Mouse (Mus musculus): Measurements from ENCODE around the gene Cep135.

The Cep135 gene

DNA sequence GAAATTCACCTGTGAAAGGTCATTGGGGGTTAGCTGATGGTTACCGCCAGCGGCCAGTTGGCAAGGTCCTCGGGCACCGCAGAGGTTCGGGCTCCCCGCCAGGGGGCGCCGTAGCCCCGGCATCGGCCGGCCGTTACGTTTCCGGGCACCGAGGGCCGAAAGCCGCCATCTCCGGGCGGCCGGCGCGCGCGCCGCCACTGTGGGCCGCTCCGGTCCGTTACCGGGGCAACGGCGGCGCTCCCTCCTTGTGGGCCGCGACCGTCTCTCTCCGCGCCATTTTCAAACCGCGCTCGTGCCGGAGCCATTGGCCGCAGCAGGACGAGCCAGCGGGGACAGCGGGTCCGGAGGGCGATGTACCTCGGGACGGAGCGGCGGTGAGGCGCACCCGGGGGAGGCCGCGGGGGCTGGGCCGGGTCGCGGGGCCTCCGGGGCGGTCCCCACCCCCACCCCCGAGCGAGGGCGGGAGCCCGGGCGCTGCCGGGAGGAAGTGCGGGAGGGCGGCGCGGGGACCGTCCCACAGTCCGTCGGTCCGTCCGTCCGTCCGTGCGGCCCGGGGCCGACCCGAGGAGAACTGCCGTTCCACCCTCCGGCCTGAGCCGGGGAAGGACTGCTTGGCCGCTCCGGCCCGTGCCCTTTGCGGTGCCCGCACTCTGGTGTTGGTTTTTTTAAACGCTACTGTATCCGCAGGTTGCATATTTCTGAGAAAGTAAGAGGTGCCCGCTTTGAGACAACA lies at the start of gene Cep135:
Gene Cep135, plus strand, starts transcription at position 148 of the 733 bp plus-strand sequence.
- peak; percentile 89 for DNase-seq

DNA sequence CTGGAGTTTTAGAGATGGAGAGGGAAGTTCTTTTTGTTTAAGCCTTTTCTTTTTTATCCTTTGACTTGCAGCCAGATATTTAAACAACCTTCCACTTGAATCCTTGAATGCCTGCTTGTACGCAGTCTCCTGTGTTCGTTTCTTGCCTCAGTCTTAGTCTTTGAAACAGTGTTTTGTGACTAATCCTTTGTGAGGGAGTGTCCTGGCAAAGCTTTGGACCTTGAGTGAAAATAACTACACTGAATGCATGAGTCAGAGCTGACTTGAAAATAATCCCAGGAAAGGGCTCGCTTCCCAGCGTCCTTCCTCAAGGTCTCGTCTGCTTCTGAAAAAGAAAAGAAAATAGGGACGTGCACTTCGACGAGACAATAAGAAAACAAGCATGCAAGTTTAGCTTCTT lies 48.3 kb upstream of the Cep135 start:
- DNase-seq: no peak

DNA sequence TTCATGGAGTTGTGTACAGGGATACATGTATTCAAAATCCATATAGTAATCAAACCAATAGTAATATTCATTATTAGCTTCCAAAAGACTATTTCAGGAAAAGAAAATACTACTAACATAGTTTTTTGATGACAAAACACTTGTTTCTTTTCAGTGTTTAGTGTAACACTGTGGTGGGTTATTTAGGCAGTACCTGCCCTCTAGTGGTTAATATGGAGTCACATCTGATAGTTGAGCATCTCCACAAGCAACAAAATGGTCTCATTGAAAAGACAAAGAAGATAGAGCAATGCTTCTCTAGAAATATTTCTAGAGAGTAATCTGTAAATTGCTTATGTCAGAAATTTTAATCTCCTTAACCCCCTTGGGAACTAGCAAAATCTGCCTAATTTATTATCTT lies 47.7 kb upstream of the Cep135 start:
- no peak for DNase-seq

DNA sequence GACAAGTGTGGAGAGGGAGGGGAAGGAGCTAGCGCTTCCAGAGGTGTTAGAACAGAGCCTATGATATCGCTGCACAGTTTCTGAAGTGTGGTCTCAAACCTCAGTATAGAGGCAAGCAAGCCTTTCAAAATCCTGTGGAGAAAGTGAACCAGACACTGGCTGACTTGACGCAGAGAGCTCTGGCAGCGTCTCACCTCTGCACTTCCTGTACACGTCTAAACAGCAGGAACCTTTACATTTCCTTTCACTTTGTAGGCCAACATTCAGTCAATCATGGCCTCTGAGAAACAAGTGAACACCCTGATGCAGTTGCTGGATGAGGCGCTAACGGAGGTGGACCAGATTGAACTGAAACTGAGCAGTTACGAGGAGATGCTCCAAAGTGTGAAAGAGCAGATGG lies 45.3 kb upstream of the Cep135 start:
- DNase-seq: no peak

DNA sequence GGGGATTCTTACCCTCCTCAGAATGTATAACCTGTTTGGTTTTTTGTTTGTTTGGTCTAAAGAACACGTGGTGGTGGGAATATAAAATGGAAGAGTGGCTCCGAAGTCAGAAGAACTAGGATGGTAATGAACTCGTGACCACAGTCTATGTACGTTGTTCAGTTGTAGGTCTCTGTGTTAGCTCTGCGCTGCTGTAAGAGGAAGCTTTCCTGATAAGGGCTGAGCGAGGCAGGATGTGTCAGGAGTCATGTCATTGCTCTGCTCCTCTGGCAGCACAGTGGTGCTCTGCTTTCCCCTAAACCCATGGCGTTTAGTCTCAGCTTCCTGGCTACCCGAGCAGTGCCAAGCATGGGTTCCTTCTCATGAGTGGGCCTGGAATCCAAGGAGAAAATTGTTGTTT lies 38.1 kb upstream of the Cep135 start:
- no peak for DNase-seq

DNA sequence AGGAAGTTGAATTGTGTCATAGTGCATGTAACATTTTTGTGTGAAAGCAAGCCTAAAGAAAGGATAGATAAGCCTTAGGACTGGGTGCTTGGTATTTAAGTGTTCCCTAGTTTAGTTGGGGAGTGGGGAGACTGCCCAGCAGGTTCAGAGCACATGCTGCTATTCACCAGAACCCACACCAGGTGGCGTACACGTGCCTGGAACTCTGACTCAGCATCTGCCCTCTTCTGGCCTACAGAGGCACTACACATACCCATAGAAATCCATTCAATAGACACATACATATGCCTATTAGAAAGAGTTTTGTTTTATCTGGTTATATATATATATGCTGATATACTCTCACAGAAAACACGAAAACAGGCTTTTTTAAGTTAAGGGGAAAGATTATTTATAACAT lies 23.2 kb upstream of the Cep135 start:
- DNase-seq: no peak

DNA sequence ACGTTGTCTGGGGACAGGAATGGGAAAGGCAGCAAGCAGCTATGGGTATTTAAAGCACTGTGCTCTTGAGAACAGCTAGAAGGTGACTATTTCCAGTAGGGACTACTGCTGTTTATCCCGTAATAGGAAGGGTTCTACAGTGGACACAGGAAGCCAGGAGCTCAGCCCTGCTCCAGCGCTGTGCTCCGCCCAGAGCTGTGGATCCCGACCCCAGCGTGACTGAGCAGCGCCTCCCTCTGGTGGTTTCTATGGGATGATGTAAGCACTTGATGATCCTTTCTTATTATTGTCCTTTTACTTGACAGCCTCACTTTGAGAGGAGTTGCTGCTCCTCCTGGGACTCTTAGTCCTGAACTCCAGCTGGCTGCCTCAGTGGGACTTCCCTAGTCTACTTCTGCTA lies 14.2 kb upstream of the Cep135 start:
- no peak for DNase-seq

DNA sequence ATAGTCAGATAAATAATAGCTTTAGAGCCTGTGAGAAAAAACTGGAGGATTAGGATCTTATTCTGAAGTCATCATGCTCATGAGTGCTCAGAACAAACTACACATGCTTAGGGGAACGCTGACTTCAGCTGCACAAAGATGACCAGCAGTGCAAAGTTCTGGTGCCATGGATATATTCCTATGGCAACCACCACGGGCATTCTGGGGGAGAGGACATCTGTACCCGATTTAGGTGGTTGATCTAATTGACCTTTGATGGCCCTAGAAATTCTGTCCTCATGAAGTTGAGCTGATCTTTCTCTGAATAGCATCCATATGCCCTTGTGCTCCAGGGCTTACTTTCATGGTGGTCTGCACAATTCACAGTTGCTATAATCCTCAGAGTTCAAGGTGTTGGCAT lies 11.5 kb upstream of the Cep135 start:
- DNase-seq: no peak

DNA sequence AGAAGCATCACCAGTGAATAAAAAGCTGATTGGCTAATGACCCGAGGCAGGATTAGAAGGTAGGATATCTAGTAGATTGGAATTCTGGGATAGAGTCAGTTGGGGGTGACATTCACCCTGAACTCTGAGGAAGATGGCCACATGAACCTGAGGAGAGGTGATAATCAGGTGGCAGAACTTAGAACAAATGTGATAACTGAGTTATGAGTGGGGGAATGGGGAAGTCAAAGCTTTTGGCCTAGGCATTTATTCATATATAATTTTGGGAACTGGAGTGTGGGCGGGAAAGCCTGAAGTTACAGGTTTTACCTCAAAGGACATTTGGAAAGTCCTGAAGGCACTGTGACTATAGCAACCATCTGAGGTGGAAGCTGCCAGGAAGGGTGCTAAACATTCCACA lies 3.1 kb upstream of the Cep135 start:
- no peak for DNase-seq

DNA sequence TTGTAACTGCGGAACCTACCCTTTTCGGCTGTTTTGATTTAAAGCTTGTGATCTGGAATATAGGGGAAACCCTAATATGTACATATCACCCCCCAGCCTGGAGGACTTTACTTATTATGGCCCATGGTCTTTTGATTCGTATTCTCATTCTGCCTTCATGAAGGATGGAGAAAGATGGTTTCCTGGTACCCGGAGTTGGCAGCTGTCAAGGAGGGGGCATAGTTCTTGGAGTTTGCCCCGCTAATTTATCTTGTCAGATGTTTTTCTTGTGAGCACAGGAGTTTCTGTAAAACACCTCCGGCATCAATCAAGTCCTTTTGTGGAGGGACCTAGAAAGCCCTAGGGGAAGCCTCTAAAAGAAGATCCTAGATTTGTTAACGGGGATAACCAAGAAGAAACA lies 813 bp downstream of the Cep135 start:
- DNase-seq: no peak

DNA sequence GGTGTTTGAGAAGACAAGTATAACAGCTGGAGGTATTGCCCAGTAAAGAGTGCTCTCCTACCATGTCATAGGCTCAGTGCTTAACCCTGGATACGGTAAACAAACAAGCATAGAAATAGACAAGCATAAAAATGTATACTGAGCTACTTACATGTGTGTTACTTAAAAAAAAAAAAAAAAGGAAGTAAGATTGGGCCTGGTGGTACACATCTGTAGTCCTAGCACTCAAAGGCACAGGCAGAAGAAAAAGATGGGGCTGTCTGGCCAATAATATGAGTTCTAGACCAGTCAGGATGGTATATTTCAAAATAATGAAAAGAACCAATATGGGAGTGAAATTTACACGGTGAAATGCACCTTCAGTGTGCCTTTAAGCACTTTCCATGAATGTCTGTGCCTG lies 1.5 kb downstream of the Cep135 start:
- DNase-seq: no peak

DNA sequence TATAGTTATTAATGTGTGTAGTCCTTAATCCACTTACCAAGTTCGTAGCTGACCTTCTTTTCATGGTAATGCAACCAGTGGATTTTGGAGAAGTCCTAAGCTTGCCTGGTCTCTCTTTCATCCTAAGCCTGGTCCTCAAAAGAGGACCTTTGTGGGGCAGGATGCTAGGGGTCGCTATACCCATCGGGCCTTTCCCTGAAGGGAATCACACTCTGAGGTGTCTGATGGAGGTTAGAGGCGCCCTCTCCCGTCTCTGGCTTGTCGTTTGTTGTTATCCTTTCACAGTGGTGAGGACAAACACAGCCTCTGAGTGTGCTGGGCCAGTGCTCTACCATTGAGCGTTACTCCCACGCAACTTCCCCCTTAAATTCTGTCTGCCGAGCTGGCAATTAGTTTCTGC lies 3.4 kb downstream of the Cep135 start:
- DNase-seq: no peak

DNA sequence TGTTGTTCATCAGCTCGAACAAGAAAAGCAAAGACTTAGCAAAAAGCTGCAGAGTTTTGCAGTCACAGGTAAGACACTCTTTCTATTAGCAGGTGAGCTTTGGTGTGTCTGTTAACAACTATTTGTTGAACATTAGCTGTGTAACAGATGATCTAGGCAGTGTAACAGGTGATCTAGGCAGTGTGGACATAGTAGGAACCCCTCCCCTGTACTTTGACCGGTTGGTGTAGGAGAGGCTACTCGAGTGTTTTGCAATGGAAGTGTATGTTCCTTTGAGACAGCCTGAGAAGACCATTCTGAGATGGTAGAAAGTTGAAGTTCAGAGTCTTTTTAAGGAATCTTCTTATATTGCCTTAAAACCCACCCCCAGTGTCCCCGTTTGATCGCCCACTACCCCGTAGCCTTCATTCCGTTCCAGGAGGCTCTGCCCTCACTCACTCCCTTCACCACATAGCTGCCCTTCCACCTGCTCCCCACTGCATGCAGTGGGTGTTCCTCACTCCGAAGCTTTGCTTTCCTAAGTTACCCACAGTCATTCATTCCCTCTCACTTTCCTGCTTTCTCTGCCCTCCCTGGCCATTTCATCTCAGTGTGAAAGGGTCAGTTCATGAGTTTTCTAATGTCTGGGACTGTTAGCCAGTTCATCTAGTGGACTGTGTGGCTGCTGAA lies 21.3 kb downstream of the Cep135 start:
- DNase-seq: no peak

DNA sequence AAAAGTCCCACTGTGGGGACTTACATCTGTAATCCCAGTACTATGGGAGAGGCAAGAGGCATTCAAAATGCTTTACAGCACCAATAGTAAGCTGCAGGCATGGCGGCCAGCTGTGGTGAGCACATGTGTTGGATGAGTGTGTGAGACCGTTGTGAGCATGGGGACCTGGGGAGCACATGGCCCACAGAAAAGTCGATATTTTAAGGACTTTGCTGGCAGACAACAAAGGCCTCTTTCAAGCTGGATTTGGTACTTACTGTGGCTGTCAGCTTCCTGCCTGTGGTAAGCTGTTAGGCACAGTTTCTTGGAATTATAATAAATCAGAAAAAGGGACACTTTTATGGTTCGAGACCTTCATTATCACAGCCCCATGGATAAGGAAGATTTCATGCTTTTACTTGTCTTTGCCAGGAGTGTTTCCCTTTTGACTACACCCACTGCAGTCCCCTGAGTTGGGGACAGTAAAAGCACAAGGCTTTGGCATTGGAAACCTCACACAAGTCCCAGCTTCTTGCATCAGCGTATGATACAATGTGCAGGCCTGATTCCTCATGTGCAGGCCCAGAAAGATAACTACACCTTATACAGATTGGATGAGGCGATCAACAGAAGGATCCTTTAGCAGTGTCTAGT lies 24.5 kb downstream of the Cep135 start:
- no peak for DNase-seq

DNA sequence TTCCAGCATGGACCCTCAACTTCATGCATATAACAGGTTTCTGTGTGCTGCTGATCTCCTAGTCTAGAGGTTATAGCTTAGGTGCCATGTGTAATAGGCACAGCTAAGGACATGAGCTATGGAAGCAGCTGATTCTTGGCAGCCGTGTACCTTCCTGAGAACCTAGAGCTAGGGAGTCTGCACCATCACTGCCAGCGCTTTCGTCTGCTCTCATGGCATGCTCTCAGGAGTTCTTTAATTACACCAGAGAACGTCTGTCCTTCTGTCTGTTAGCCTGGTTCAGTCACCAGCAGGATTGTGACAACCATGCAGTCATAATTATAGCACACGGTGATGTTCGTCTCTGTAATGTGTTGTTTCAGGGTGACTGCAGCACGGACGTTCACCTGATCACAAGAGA lies 26.8 kb downstream of the Cep135 start:
- no peak for DNase-seq

DNA sequence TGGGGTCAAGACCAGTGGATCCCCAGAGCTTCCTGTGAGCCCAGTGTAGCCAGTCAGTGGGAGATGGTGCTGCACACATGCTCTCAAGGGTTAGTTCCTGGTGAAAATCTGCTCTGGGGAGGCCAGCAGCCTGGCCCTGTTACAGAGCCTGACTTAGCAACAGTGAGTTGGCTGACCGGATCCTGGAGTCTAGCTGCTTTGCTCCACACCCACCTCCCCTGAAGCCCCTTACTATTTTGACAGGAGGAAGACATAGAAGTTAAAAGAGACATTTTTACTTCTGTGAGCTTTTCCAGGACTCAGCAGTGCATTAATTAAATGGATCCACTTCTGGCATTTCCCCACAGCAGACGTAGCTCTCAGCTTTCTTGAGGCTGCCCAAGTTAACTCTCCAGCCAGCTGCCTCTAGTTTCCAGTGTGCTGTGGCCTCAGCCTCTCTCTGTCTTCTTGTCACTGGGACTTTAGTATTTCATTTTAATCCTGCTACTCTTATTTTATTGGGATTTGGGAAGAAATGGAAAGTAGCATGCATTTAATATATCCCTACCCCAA lies 27.8 kb downstream of the Cep135 start:
- no peak for DNase-seq

DNA sequence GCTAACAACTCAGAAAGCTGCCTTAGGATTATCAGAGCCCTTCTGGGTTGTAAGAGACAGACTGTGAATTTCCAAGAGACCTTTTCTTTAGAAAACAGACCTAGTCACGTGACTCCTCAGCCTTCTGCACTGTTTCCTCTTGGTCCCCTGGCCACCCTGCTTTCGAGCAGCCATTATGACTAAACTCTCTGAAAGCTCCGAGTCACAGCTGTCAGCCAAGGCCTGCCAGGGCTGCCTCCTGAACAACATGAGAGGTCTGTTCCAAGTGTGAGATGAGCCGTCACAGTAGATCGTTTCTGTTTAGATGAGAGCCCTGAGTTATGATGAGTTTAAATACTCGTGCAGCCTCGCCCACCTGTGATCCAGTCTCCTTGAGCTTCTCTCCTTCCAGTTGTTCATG lies 30.3 kb downstream of the Cep135 start:
- no peak for DNase-seq

DNA sequence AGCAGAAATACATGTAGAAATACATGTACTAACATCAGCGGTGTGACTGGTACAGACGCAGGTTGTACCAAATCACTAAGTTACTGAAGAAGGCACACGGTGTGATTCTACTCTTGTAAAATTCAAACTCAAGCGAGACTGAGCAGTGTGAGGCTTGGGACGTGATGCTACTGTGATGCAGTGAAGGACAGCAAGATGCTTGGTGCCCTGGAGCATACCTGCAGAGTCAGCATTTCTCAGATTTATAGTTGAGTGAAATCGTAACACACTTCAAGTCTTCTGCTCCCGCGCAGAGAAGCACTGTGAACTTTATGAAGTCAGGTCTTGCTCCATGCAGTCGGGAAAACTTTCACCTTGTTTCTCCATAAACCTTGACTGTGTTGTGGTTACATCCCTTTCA lies 35.3 kb downstream of the Cep135 start:
- no peak for DNase-seq

DNA sequence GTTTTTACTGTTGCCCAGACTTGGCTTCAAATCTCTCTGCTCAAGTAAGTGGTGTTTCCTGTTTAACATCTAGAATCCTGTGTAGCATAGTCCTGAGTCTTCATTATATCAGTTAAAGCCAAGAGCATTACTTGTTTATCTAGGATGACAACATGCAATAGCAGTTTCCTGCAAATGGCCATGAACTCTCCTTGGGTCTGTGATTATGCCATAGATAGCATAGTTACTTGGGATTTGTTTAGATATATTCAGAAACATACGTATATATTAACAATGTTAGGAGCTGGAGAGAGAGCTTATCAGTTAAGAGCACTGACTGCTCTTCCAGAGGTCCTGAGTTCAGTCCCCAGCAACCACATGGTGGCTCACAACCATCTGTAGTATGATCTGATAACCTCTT lies 39.3 kb downstream of the Cep135 start:
- DNase-seq: no peak

DNA sequence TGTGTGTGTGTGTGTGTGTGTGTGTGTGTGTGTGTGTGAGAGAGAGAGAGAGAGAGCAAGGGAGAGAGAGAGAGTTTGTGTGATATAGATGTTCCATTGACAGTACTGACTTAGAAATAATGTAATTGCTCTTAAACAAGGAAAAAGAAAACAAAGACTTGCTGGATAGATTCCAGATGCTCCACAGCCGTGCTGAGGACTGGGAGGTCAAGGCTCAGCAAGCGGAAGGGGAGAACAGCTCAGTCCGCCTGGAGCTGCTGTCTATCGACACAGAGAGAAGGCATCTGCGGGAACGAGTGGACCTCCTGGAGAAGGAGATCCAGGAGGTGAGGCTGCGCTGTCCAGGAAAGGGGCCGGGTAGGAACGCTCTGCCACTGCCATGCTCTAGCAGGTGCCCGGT lies 45.5 kb downstream of the Cep135 start:
- DNase-seq: no peak

DNA sequence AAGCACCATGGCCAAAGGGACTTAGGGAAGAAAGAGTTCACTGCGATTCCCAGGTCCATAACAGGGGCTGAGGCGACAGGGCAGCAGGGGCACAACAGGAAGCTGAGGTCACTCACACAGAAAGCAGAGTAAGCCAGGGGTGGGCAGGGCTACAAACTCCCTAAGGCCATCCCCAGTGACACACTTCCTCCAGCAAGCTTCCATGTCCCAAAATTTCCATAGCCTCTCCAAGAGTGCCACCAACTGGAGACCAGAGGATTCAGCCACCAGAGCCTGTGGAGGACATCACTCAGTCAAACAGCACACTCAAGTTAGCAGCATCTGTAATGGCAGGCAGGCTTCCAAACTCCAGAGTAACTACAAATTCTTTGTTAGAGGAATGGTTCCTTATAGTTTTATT lies 47.1 kb downstream of the Cep135 start:
- no peak for DNase-seq

DNA sequence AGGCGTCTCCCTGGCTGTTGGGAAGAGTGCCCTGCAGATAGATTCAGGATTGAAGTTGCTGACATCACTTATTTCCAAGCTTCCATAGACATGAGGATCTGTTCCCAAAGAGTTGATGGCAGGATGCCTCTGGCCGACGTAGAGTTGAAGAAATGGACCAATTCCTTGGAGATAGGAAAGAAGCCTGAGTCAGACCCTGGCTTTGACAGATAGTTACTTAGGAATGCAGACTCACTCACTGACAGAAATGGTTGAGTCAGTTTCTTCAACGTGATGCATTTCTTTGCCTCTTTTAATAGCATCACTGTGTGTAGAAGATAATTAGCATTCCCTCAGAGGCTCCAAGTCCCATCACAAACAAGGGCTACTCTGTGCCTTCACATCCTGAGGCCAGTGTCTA lies 53.6 kb downstream of the Cep135 start:
- no peak for DNase-seq

DNA sequence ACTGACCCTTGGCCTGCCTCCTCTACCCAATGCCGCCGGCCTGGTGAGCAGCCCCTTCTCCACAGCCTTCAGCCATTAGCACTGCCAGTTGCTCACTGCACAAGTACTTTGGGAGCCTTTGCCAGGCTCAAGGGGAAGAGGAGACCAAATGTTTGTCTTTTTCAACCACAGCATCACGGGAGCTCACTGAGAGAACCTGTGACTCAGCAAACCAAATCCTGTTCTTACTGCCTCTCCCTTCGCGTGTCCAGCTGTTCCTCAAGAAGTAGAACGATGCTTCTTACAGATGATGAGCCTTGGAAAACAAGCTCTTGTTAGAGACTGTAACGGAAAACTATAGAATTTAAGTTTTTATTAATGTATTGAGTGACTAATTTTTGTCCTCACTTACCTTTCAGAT lies 55.7 kb downstream of the Cep135 start:
- no peak for DNase-seq
